Mouse (Mus musculus): ENCODE measurements around the gene Osbp. TPM values are rescaled to one million over a fixed set of nuclear protein-coding genes. Genes with fewer than 3 reads are reported as not detected.

Osbp gene
- total RNA-seq, 1 experiment from 2014 or later: 47.0 TPM

DNA sequence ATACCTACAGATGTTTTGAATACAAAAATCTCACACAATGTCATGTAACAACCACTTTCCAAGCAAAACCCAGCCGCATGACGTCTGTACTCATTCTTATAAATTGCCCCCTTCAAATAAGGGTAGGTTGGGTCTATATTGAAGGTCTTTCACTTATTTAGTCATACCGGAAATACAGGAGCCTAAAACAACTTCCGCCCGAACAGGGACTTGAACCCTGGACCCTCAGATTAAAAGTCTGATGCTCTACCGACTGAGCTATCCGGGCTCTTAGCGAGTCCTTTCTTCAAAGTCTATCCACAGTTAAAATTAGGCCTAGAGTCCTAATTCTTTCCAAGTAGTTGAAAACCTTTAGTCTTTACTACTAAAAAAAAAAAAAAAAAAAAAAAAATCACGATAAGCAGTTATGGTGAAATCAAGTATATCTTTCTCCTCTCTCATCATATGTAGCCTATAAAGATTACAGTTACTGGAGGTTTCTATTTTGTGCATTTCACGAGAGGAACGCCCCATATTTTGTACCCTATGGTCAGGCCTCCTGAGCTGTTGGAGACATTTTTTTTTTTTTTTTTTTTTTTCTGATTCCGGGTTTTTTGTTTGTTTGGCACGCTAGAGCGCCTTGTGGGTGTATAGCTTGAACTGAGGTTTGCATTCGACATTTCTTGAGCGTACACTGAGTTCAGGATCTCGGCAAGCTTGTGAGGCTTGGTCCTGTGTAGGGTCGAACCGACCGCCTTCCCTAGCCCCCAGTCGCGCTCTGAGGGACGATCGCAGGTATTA is 44.0 kb downstream of the Osbp start:
- no peak; the same call in 1 of the 2 replicates for ATAC-seq (replicated peaks; ENCODE audit: low read depth, poor library complexity, severe bottlenecking)

DNA sequence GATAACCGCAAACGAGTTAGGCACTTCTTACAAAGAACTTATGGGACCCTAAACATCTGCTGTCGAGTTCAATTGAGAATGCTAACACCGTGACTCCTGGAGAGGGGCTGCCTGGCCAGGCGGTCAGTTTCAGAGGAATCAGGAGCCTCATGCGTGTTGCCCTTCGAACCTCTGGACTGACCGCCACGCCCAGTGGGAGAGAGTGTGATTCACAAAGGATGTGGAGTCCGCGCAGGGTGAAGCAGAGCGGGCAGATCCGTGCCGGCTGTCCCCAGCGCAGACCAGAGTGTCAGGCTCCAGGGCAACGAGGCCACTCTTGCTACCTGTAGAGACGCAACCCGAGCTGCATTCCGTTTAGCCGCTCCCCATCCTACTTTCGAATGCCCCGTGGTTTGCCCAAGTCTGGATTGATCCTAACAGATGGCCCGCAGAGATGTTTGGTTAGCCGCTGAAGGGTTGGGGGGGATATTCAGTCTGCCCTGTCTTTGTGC is 44.6 kb downstream of the Osbp start:
- 0 out of 2 replicates have a peak, but pooled peaks have one; percentile 1 for ATAC-seq (replicated peaks; ENCODE audit: low read depth, poor library complexity, severe bottlenecking)

DNA sequence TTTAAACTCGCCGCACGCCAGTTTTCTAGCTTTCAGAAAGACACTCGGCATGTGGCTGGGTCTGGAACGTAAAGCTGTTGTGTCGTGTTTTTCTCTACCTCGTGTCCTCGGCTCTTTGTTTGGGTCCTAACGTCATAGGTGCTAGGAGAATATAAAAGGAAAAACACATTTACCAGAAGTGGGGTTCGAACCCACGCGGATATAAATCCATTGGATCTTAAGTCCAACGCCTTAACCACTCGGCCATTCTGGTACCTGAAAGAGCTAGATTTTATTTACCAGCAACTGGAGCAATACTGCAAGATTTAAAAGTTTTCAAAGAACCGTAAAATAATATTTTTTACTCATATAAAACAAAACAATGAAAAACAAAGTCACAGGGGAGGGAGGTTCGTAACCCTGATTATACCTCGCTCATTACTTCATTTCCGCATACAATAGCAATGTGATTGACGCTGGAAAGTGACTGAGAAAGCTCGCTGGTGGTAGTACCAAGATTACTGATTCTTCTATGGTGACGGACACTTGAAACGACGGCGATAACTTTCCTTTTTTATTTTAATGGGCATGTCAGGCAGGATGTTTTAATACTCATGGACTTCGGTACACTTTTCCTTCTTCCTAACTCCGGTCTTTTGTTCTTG is 45.3 kb downstream of the Osbp start:
- peak; percentile 22 for ATAC-seq (replicated peaks; ENCODE audit: low read depth, poor library complexity, severe bottlenecking)

- ATAC-seq (replicated peaks; ENCODE audit: low read depth, poor library complexity, severe bottlenecking): peak; percentile 35
These were observed 46.1 kb downstream of the Osbp start for GRCm38 (mm10) chr19:12011560-12012556.

- no peak for ATAC-seq (replicated peaks; ENCODE audit: low read depth, poor library complexity, severe bottlenecking)
These were observed 46.9 kb downstream of the Osbp start for GRCm38 (mm10) chr19:12012615-12013014.

- ATAC-seq (replicated peaks; ENCODE audit: low read depth, poor library complexity, severe bottlenecking): peak; percentile 8; the same call in 1 of the 2 replicates
These were observed 47.5 kb downstream of the Osbp start for GRCm38 (mm10) chr19:12013228-12013627.

DNA sequence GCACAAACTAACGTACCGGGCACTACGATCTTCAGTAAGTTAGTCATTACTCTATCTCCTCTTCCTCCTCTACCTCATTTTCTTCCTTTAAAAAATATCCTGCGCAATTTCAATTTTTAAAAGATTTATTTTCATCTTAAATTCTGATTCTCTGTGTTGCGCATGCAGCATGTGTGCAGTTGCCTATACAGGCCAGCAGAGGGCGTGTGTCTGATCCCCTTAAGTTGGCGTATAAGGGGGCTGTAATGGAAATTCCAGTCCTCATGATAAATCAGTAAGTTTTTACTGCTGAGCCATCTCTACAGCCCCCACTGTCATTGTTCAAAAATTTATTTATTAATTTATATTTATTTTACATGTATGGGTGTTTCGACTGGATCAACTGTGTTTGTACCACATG is 50.0 kb downstream of the Osbp start:
- ATAC-seq (replicated peaks; ENCODE audit: low read depth, poor library complexity, severe bottlenecking): no peak

DNA sequence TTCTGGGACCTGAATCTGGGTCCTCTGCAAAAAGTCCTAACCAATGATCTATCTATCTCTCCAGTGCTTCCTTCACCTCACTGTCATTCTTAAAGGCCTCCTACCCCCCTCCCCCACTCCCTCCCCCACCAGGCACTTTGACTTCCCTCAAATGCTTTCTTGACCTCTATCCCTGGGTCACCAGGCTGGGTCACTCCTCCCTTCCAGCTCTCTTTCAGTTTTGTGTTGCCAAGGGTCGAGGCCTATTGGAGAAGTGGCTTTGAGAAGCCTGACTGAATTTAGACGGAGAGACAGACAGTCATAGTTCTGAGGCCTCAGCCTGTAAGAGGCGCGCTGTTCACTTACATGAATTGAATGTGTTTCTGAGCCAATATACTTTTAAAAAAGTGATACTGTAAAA is 50.5 kb downstream of the Osbp start:
- no peak for ATAC-seq (replicated peaks; ENCODE audit: low read depth, poor library complexity, severe bottlenecking)

GRCm38 (mm10) chr19:12024149-12024548 is 58.4 kb downstream of the Osbp start:
- peak; percentile 72 for ATAC-seq (replicated peaks; ENCODE audit: low read depth, poor library complexity, severe bottlenecking)

- no peak; the same call in 1 of the 2 replicates for ATAC-seq (replicated peaks; ENCODE audit: low read depth, poor library complexity, severe bottlenecking)
These were observed 59.6 kb downstream of the Osbp start for GRCm38 (mm10) chr19:12025333-12025732.

DNA sequence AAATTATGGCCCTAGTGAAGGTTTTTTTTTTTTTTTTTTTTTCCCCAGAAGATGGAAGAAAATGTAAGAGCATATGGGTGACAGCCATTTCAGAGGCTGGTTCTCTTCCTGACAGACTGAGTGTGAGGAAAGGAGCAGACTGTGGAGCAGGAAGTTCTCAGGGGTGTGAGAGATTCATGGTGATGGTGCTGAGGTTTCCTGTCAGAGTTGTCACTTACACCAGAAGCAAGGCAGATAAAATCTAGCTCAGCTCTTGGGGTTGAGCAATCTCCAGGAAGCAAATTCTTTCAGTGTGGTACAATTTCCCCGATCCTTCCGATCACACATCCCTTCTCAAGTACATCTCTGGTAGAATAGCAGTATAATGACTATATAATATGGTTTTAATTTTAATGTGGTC is 60.9 kb downstream of the Osbp start:
- peak; percentile 87 for ATAC-seq (replicated peaks; ENCODE audit: low read depth, poor library complexity, severe bottlenecking)

- no peak for ATAC-seq (replicated peaks; ENCODE audit: low read depth, poor library complexity, severe bottlenecking)
These were observed 72.0 kb downstream of the Osbp start for GRCm38 (mm10) chr19:12037727-12038126.

- no peak for ATAC-seq (replicated peaks; ENCODE audit: low read depth, poor library complexity, severe bottlenecking)
These were observed 75.5 kb downstream of the Osbp start, which contains the start of gene Olfr1423 for GRCm38 (mm10) chr19:12041217-12041616. Olfr1423 (minus strand) TSS chr19:12041317.

- ATAC-seq (replicated peaks; ENCODE audit: low read depth, poor library complexity, severe bottlenecking): no peak
These were observed 77.4 kb downstream of the Osbp start for GRCm38 (mm10) chr19:12043163-12043562.

Other genes with a start within 250 kb of the Osbp start
- gene Gif, start 218.4 kb upstream of the Osbp start, total RNA-seq (2017): not detected in 2 replicates
- gene Mrpl16, start 195.6 kb upstream of the Osbp start, total RNA-seq (2017): 89.0 and 118 TPM in 2 replicates
- gene Stx3, start 146.5 kb upstream of the Osbp start, total RNA-seq (2017): 17.7 and 20.7 TPM in 2 replicates
- not detected in 2 replicates for gene Olfr1417, start 126.7 kb upstream of the Osbp start, total RNA-seq (2017)
- not detected in 2 replicates for gene Olfr1418, start 104.9 kb upstream of the Osbp start, total RNA-seq (2017)
- gene Olfr1419, start 90.8 kb upstream of the Osbp start, total RNA-seq (2017): not detected in 2 replicates
- gene Olfr1420, start 79.4 kb upstream of the Osbp start, total RNA-seq (2017): not detected in 2 replicates
- 18.2 and 21.0 TPM in 2 replicates for gene Patl1, start 53.5 kb upstream of the Osbp start, total RNA-seq (2017)
- gene Olfr1423, start 75.4 kb downstream of the Osbp start, total RNA-seq (2017): not detected in 2 replicates
- not detected in 2 replicates for gene Olfr1424, start 96.7 kb downstream of the Osbp start, total RNA-seq (2017)
- gene Olfr1425, start 111.8 kb downstream of the Osbp start, total RNA-seq (2017): not detected in 2 replicates
- not detected in 2 replicates for gene Olfr1426, start 126.1 kb downstream of the Osbp start, total RNA-seq (2017)
- gene Olfr1427, start 137.4 kb downstream of the Osbp start, total RNA-seq (2017): not detected in 2 replicates
- not detected in 2 replicates for gene Olfr1428, start 150.0 kb downstream of the Osbp start, total RNA-seq (2017)
- gene Olfr76, start 157.3 kb downstream of the Osbp start, total RNA-seq (2017): not detected in 2 replicates
- not detected in 2 replicates for gene Olfr1555-ps1, start 204.2 kb downstream of the Osbp start, total RNA-seq (2017)
- gene Olfr1431, start 234.7 kb downstream of the Osbp start, total RNA-seq (2017): not detected in 2 replicates

Measured in common myeloid progenitor, adult 5-6 weeks (primary cell).